Mouse (Mus musculus) ZHBTc4 (cell line): ENCODE measurements around the gene Med27.

Source experiments
- DNase-seq: peaks from one replicate; pipeline ENCODE4 v3.0.0-alpha.2; 2011; ENCODE audit warnings: low read depth, low spot score

The Med27 gene

DNA sequence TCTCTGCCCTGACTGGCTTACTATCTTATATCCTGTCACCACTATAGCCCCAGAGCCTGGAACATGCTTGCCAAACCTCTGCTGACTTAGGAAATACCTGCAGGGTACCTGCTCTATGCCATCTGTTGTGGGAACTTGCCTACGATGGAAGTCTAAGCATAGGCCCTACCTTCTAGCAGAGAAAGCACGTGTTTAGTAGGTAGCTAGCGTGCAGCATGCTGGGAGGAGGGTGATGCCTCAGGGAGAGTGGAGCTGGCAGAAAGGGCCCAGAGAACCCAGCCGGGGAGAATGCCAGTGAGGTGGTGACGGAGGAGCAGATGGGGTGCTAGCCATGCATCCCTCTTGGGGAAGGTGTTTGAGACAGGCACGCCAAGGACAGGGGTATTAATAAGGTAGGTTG is 89.8 kb downstream of the Med27 start:
- DNase-seq, result no peak

GRCm38 (mm10) chr2:29437111-29437510 is 90.5 kb downstream of the Med27 start:
- DNase-seq, result no peak

DNA sequence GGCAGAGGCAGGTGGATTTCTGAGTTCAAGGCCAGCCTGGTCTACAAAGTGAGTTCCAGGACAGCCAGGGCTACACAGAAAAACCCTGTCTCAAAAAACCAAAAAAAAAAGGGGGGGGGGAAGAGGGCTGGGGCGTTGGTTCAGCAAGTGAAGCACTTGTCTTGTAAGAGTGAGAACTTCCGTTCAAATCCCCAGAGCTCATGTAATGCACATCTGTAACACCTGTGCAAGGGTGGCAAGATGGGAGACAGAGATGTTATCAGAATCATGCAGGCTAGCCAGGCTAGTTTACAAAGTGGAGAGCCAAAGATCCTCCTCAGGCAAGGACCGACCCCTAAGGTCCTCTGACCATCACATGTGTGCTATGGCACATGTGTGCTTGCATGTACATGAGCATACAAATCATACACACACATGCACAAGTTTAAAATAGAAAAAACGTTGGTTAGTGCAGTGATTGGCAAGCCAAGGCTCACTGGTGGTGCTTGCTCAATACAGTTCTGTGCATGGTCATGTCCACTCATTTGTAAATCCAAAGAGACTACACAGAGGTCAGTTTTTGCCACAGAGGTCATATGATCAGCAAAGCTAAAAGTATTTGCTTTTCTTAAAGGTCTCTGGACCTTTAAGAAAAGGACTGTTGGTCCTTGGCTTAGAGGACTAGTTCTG is 91.4 kb downstream of the Med27 start:
- no peak for DNase-seq

GRCm38 (mm10) chr2:29438530-29438862 is 91.9 kb downstream of the Med27 start:
- no peak for DNase-seq

GRCm38 (mm10) chr2:29438986-29439385 is 92.4 kb downstream of the Med27 start:
- DNase-seq, result no peak

GRCm38 (mm10) chr2:29439396-29439795 is 92.8 kb downstream of the Med27 start:
- no peak for DNase-seq

GRCm38 (mm10) chr2:29439857-29440502 is 93.4 kb downstream of the Med27 start:
- no peak for DNase-seq

DNA sequence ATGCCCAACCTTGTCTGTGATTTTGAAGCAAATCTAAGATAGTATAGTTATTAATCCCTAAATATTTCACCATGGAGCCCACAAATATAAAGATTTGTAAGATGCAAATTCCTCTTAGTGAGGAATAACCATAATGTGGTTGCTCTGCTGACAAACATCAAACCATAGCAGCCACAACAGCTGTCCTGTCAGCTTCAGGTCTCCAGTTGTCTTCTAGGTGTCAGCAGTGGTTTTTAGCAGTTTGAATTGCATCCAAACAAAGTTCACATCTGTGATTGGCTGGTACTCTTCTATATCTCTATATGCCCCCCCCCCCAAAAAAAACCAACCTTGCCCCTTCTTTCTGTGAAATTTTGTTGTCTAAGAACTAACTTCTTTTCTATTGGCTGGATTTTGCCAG is 95.7 kb downstream of the Med27 start:
- DNase-seq, result no peak

GRCm38 (mm10) chr2:29443626-29444217 is 97.1 kb downstream of the Med27 start:
- no peak for DNase-seq

DNA sequence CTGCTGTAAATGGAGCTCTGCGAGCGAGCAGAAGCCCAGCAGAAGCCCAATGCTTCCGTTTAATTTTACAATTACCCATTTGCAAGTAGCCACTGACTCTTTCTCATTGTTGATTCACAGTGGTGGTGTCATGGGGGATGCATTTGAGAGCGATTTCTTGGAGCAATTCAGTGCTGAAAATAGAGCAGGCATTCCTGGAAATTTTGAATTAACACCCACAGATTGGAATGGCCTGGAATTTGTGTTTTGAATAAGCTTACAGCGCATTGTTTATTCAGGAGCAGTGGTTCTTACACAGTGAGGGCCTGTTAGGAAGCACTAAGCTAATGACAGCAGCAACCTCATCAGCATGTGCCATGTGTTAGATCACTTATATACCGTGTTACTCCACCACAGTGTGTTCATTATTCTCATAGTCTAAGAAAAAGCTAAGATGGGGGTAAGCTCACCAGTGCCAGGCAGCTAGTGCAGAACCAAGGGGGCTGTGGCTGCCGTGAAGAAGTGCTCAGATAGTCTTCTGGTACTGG is 101.9 kb downstream of the Med27 start:
- DNase-seq, result no peak

DNA sequence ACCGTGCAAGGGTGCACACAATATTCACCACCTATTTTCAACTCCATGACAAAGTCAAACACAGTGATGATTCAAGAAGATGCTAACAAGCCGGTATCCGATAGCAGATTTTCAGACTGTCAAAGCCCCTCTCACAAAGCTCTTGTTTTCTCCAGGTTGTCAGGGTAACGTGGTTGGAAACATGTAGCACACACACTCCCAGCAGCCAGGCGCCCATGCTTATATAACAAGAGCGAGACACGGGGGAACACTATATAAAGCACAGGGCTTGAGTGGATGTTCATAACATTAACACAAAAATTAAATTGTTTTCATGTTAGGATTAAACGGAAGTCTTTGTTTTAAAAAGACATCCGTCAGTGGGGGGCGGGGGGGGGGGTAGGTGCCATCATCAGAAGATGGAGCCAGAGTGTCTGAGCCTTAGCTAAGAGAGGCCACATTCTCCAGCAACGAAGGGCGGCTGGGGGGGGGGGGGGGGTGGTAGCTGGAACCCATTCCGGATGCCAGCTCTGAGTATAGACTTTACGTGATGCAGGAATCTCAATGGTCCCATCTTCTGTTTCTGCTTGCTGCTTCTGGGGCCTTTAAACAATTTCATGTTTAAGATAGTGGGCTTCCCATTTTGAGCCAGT is 104.9 kb downstream of the Med27 start:
- no peak for DNase-seq

DNA sequence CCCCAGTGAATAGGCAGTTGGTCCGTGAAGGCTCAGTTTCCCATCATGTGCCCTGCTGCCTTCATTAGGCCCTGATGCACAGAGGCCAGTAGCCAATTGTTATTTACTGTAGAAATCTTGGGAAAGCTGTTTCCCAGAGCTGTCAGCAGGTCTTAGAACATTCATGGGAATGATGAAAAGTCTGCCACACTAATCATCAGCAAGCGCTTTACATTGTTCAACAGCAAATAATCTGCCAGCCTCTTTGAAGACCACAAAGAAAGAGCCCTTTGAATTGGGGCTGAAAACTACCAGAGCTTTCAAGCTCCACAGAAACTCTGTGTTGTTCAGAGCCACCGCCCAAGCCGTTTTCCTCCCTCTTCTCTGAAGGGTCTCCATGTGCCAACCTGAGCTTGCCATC is 106.8 kb downstream of the Med27 start:
- DNase-seq, result no peak

GRCm38 (mm10) chr2:29456631-29457320 is 110.2 kb downstream of the Med27 start:
- DNase-seq, result no peak

- DNase-seq, result peak; percentile 59
These were observed 111.1 kb downstream of the Med27 start for GRCm38 (mm10) chr2:29457677-29458076.

- DNase-seq, result peak; percentile 70
These were observed 111.8 kb downstream of the Med27 start for GRCm38 (mm10) chr2:29458346-29458950.

DNA sequence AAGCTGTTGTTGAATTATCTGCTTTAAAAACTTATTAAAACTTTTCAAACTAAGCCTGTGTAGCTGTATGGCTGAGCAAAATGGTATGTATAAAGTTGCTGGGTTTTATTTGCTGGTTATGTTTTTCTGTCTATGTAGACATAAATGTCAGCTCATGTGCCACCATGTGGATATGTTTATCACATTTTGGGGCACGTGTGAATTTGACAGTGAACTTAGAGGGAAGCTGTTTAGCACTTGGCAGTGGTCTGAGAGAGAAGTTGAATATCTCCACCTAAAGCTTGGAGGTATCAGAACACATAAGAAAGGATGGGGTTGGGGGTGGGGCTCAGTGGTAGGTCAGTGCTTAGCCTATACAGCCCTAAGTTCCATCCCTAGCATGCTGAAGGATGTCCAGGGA is 113.0 kb downstream of the Med27 start:
- DNase-seq, result no peak

- peak; percentile 70 for DNase-seq
These were observed 115.2 kb downstream of the Med27 start for GRCm38 (mm10) chr2:29461841-29462240.

DNA sequence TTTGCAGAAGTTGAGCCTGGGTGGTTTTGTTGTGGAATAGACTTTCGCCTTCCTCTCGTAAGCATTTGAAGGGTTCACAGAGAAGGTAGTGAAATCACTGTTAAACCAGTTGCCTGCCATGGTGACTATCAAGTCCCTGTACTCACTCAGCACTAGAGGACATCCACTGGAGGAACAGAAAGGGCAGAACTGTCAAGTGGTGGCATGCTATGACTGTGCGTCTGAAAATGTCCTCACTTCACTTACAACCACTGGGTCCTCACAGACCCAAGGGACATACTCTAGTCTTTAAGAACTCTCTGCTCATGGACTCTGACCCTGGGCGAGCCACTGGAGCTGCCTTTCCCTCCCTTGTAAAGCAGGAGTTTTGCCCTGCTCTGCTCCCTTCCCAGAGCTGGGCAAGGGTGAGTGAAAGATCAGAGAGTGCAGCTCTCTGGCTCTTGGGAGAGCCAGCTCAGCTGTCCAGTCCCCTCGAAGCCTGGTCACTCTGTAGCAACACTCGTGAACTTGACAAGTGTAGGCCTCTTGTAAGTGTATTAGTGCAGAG is 116.5 kb downstream of the Med27 start:
- no peak for DNase-seq

GRCm38 (mm10) chr2:29464851-29465648 is 118.4 kb downstream of the Med27 start:
- DNase-seq, result no peak

- DNase-seq, result no peak
These were observed 119.1 kb downstream of the Med27 start for GRCm38 (mm10) chr2:29465649-29466137.
